In the genomic region with DNA sequence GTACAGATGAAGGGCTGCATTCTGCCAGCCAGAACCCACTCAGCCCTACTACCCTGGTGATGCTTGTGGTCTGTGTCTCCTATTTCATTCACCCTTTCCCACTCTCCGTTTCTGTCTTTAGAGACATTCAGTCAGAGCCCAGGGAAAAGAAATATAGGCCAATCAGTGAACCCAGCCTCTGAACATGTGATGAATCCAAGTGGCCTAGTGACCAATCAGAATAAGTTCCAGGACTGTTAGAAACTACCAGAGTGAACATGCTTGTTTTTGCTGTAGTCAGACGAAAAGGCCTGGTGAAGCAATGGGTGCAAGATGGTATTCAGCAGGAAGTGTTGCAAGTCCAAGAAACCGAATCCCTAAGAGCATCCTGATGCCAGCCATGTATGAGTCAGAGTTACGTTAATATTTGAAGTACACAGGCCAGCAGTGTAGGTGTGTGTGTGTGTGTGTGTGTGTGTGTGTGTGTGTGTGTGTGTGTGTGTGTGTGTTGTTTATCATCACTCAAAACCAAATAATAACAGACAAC, we compare ENCODE assay signal across 14 mouse cellular contexts.
"Had no signal": no experiment of that assay in that cellular context is flagged by ENCODE, and none has a peak within 500 bp of the region (broad histone marks: within the 10 kb centered on the region; RNA-seq: fewer than 3 reads in every experiment).

No protein-coding gene starts in this region.

- H3K27me3 ChIP-seq: midbrain, embryonic 12.5 days; neural tube, embryonic 12.5 days had no signal

- H3K36me3 ChIP-seq: midbrain, embryonic 10.5 days; midbrain, embryonic 12.5 days; neural tube, embryonic 12.5 days had no signal

- H3K4me2 ChIP-seq: lung, embryonic 14.5 days; midbrain, embryonic 12.5 days; neural tube, embryonic 12.5 days had no signal

- ATAC-seq: midbrain, embryonic 16.5 days had no signal

- H3K4me3 ChIP-seq: midbrain, embryonic 10.5 days; midbrain, embryonic 12.5 days; neural tube, embryonic 12.5 days had no signal

- DNase-seq: lung, adult 18-20 months; lung, embryonic 14.5 days; lung, postnatal 10 days; lung, postnatal 4 days; midbrain, embryonic 14.5 days; right cerebral cortex, postnatal 14 days; spleen, adult 18-20 months; thymus, adult 18-20 months; thymus, postnatal 14 days; thymus, postnatal 4 days had no signal
